Mouse (Mus musculus): ENCODE data around the gene Wfdc15a.

DNA sequence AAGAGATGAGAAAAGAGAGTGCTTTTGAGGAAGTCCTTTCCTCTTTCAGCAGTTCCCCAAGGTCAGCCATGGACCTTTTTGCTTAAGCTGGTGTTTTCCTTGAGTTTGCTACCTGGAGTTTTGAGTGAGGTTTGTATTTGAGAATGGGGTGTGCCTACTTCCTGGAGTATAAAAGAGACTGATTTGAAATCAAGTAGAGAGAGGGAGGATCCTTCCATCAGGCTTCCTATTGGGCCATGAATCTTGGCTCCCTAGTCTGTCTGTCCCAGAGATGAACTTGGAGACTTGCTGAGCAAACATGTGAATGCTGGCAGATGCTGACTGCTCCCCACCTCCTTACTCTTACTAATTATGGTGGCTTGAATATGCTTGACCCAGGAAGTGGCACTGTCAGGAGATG, 7.7 kb downstream of the Wfdc15a start:
- no peak for TF ChIP-seq HCFC1 (IDR thresholded peaks at IDR 0.05; ENCODE audit: low read depth, low read length)
- TF ChIP-seq SMC3 (IDR thresholded peaks at IDR 0.05; ENCODE audit: low read depth, low read length) = no peak

Measured in CH12.LX (cell line).